Mouse (Mus musculus) liver, adult 2 months (tissue): ENCODE measurements around the gene Dysf. TPM values are rescaled to one million over a fixed set of nuclear protein-coding genes. Genes with fewer than 3 reads are reported as not detected.

ENCODE experiments used
- DNase-seq: peaks from one replicate; pipeline ENCODE4 v3.0.0-alpha.2; 2011; ENCODE audit warnings: low read depth, low spot score; ENCODE audit errors: extremely low read depth
- H3K27ac ChIP-seq: fragments of 200-500 bp; replicated peaks from 2 replicates; pipeline ENCODE4 v1.5.1; 2012; ENCODE audit warnings: low read depth, mild to moderate bottlenecking, control low read depth, inconsistent platforms, low read length; ENCODE audit not compliant: insufficient read depth
- H3K27me3 ChIP-seq: fragments of 200-500 bp; 2 replicates; pipeline ENCODE4 v1.6.1; 2012; ENCODE audit warnings: mild to moderate bottlenecking, moderate library complexity, low read length, inconsistent platforms; ENCODE audit not compliant: control insufficient read depth, insufficient read depth
- H3K36me3 ChIP-seq: fragments of 200-500 bp; 2 replicates; pipeline ENCODE4 v1.6.1; 2012; ENCODE audit warnings: low read length, inconsistent platforms; ENCODE audit not compliant: control insufficient read depth, insufficient read depth
- H3K4me1 ChIP-seq: fragments of 200-500 bp; 2 replicates; pipeline ENCODE4 v1.6.1; 2011; ENCODE audit warnings: low read length; ENCODE audit not compliant: control insufficient read depth, insufficient read depth
- H3K4me3 ChIP-seq: fragments of 200-500 bp; 2 replicates; pipeline ENCODE4 v1.5.1; 2011; ENCODE audit warnings: low read depth, mild to moderate bottlenecking, control low read depth, low read length, moderate library complexity; ENCODE audit not compliant: insufficient read depth
- H3K79me2 ChIP-seq: fragments of 200-500 bp; 2 replicates; pipeline ENCODE4 v1.6.1; 2012; ENCODE audit warnings: inconsistent platforms, mild to moderate bottlenecking, low read length, moderate library complexity; ENCODE audit not compliant: control insufficient read depth, insufficient read depth
- H3K9ac ChIP-seq: fragments of 200-500 bp; 2 replicates; pipeline ENCODE4 v1.6.1; 2012; ENCODE audit warnings: low read depth, mild to moderate bottlenecking, control low read depth, inconsistent platforms, low read length
- CTCF ChIP-seq: fragments of 200-500 bp; IDR thresholded peaks from 2 replicates; pipeline ENCODE4 v1.5.1; 2011; ENCODE audit warnings: low read depth, low read length, control low read depth
- POLR2A ChIP-seq: fragments of 200-500 bp; IDR thresholded peaks from 2 replicates; pipeline ENCODE4 v1.6.1; 2011; ENCODE audit warnings: low read length, control low read depth; ENCODE audit not compliant: insufficient read depth; ENCODE audit errors: extremely low read depth
- WGBS: fragments of 180-500 bp; shearing (Covaris S2); methylation state at CpG from one replicate; pipeline ENCODE4 v1.1.7; 2018; 5-methylcytosine and 5-hydroxymethylcytosine counted together
- polyA plus RNA-seq: library from polyadenylated mRNA; depleted of rRNA; stranded (reverse); fragments of >200 nt; gene quantifications from 2 replicates; pipeline ENCODE4 v1.2.3, GENCODE M21; 2012
- total RNA-seq: library from RNA; depleted of rRNA; stranded (reverse); fragments of >200 nt; gene quantifications from 2 replicates; pipeline ENCODE4 v1.2.3, GENCODE M21; 2014

Dysf gene
- total and polyA plus RNA-seq, 2 experiments = 2.4 to 3.3 TPM

DNA sequence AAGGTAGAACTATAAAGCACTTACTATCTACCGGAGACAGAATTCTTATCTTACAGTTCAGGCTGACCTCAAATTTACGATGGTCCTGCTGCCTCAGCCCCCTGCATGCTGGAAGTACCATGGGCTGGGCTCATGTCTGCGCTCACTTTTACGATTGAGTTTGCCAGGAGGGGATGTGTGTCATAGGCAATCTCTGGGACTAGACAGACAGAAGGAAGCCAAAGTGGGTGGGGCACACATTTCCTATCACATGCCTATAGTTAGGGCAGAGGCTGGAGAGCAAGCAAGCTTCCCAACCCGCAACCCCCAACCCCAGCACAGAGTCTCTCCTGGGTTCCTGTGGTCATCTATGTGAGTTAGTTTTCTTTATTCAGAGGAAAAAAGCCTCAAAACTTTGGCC is 59.8 kb downstream of the Dysf start:
- Histone ChIP-seq H3K79me2 (no peaks in the 10 kb centered on the region), H3K36me3 (no peaks in the 10 kb centered on the region), H3K4me3 (no peak overlapping the region), H3K27me3 (no peaks in the 10 kb centered on the region), H3K27ac (no peak overlapping the region), H3K9ac (no peak overlapping the region), H3K4me1 (no peaks in the 10 kb centered on the region)
- TF ChIP-seq CTCF (no peak), POLR2A (no peak)
- 73% methylated on average over 5 of the region's 5 CpGs for WGBS
- no peak for DNase-seq

DNA sequence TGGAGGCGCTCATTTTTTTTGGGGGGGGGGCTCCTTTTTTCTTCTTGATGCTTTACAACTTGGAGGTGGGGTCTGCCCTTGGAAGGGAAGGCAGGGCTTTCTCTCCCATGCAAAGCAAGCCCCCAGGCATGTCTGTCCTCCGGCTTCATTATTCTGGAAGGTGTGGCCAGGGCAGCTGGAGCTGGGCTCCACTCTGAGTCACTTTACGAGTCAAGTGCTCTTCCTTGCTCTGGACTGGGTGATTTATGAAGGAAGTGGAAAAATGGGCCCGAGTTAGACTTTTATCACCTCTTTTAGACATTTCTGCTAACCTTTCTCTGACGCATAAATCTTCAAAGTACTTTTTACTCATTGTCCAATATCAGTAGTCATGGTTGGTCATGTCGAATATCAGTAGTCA is 61.9 kb downstream of the Dysf start:
- WGBS = 75% methylated on average over 6 of the region's 6 CpGs
- Histone ChIP-seq H3K27me3 (no peaks in the 10 kb centered on the region), H3K4me3 (no peak overlapping the region), H3K4me1 (no peaks in the 10 kb centered on the region), H3K9ac (no peak overlapping the region), H3K27ac (no peak overlapping the region), H3K36me3 (no peaks in the 10 kb centered on the region), H3K79me2 (no peaks in the 10 kb centered on the region)
- DNase-seq = no peak
- TF ChIP-seq CTCF (no peak), POLR2A (no peak)

DNA sequence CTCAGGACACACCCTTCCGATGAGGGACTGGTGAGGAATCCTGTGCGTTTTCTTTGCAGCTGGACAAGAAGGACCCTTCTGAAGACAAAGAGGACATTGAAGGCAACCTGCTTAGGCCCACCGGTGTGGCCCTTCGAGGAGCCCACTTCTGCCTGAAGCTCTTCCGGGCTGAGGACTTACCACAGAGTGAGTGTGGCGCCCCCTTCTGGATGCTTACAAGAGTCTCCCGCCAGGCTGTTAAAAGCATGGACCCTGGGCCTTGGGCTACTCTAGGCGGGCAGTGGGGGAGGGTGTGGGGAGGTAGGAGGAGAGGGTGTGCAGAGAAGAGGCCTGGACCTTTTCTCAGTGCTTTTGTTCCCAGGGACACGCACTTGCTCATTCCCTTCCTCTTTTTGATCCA is 64.2 kb downstream of the Dysf start:
- 65% methylated on average over 9 of the region's 9 CpGs for WGBS
- Histone ChIP-seq H3K79me2 (no peaks in the 10 kb centered on the region), H3K4me3 (no peak overlapping the region), H3K9ac (no peak overlapping the region), H3K4me1 (no peaks in the 10 kb centered on the region), H3K27ac (no peak overlapping the region), H3K27me3 (no peaks in the 10 kb centered on the region), H3K36me3 (no peaks in the 10 kb centered on the region)
- peak; percentile 44 for TF ChIP-seq CTCF
- TF ChIP-seq POLR2A = no peak
- DNase-seq = no peak

DNA sequence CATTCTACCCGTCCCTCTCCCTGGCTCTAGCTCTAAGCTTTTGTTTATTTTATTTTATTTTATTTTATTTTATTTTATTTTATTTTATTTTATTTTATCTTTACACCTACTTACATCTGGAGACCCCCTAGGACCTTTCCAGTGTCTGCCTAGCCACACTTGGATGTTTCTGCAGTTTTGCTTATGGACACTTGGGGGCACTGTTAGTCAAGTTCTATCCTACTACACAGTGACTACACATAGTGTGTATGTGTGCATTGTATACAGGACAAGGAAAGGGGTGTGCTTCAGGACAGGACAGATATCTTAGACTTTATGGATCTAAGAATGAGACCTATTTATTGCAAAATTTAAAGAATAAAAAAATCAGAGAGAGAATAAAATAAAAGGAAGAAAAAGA is 69.8 kb downstream of the Dysf start:
- DNase-seq = no peak
- 41% methylated on average over 1 of the region's 1 CpGs for WGBS
- Histone ChIP-seq H3K4me1 (no peaks in the 10 kb centered on the region), H3K9ac (no peak overlapping the region), H3K36me3 (no peaks in the 10 kb centered on the region), H3K4me3 (no peak overlapping the region), H3K27ac (no peak overlapping the region), H3K27me3 (no peaks in the 10 kb centered on the region), H3K79me2 (no peaks in the 10 kb centered on the region)
- TF ChIP-seq CTCF (peak; percentile 30), POLR2A (no peak)

DNA sequence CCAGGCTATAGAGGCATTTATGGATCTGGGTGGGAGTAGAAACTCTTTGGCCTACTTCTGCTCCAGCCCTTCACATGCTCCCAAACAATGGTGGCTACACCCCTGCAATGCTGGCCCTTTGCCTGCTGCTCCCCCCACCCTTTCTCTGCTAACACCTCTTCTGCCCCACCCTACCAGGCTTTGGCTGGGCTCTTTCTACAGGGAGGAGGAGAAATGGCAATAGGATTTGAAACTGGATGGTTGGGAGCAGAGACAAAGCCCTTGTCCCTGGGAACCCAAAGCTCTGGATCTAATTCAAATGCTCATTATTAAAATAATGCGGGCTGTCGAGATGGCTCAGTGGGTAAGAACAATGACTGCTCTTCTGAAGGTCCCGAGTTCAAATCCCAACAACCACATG is 72.2 kb downstream of the Dysf start:
- H3K4me3 ChIP-seq = no peak overlapping the region
- no peaks in the 10 kb centered on the region for H3K4me1 ChIP-seq
- H3K27ac ChIP-seq = no peak overlapping the region
- TF ChIP-seq CTCF (no peak), POLR2A (no peak)
- H3K9ac ChIP-seq = no peak overlapping the region
- no peaks in the 10 kb centered on the region for H3K79me2 ChIP-seq
- no peaks in the 10 kb centered on the region for H3K36me3 ChIP-seq
- WGBS = 91% methylated on average over 3 of the region's 3 CpGs
- no peak for DNase-seq
- H3K27me3 ChIP-seq = no peaks in the 10 kb centered on the region

DNA sequence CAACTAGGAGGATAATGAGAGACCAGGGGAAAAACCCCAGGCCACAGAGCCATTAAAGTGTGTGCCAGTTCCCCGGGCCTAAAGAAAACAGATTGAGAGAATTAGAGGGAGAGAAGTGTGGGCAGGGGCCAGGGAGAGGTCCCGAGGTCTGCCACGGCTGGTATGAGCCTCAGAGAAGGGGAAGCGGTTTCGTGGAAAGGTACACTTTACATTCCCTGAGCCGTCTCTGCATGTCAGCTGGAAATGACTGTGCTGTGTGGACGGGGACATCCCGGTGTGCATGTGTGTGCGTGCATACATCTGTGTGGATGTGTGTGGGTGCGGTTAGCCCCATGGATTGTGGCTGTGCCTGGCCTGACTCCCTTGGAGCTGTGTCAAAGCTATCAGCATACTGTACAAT is 76.4 kb downstream of the Dysf start:
- no peak for DNase-seq
- no peaks in the 10 kb centered on the region for H3K27me3 ChIP-seq
- no peaks in the 10 kb centered on the region for H3K4me1 ChIP-seq
- H3K4me3 ChIP-seq = no peak overlapping the region
- H3K36me3 ChIP-seq = no peaks in the 10 kb centered on the region
- no peak overlapping the region for H3K27ac ChIP-seq
- H3K79me2 ChIP-seq = no peaks in the 10 kb centered on the region
- WGBS = 82% methylated on average over 10 of the region's 10 CpGs
- no peak overlapping the region for H3K9ac ChIP-seq
- TF ChIP-seq CTCF = no peak
- TF ChIP-seq POLR2A = no peak
